Mouse (Mus musculus) G1E (cell line): ENCODE data around the gene E2f4. TPM values are rescaled to one million over a fixed set of nuclear protein-coding genes. Genes with fewer than 3 reads are reported as not detected.

Experiments used
- ATAC-seq: 2 replicates; pipeline ENCODE4 v1.8.0; 2016; ENCODE audit warnings: mild to moderate bottlenecking; ENCODE audit not compliant: insufficient number of reproducible peaks, poor library complexity, low FRiP score, severe bottlenecking; ENCODE audit errors: extremely low read depth
- DNase-seq: peaks from one replicate; pipeline ENCODE4 v3.0.0; 2012; ENCODE audit warnings: low spot score
- H3K27me3 ChIP-seq: 2 replicates; pipeline ENCODE4 v1.6.1; 2012; ENCODE audit warnings: mild to moderate bottlenecking, low read length, inconsistent platforms; ENCODE audit not compliant: insufficient read depth
- H3K36me3 ChIP-seq: replicated peaks from 2 replicates; pipeline ENCODE3; 2012; ENCODE audit warnings: mild to moderate bottlenecking, inconsistent platforms
- H3K4me1 ChIP-seq: 2 replicates; pipeline ENCODE4 v1.6.1; 2012; ENCODE audit warnings: low read depth, low read length, inconsistent platforms, mixed read lengths; ENCODE audit not compliant: insufficient read depth
- H3K4me3 ChIP-seq: 2 replicates; pipeline ENCODE4 v1.5.1; 2012; ENCODE audit warnings: low read depth, mild to moderate bottlenecking, inconsistent platforms, low read length, moderate library complexity, mixed read lengths
- H3K9me3 ChIP-seq: replicated peaks from 2 replicates; pipeline ENCODE4 v1.6.1; 2012; ENCODE audit warnings: inconsistent platforms
- CTCF ChIP-seq: IDR thresholded peaks from 2 replicates; pipeline ENCODE4 v1.5.1; 2012; ENCODE audit warnings: low read depth, low read length, inconsistent platforms, mixed read lengths
- GATA1 ChIP-seq: IDR thresholded peaks from 2 replicates; pipeline ENCODE4 v1.6.1; 2012; ENCODE audit warnings: borderline replicate concordance, low read length, inconsistent platforms, mixed read lengths
- GATA2 ChIP-seq: IDR thresholded peaks from 2 replicates; pipeline ENCODE4 v1.6.1; 2012; ENCODE audit warnings: low read depth, low read length, inconsistent platforms, borderline replicate concordance
- POLR2AphosphoS5 ChIP-seq: IDR thresholded peaks from 2 replicates; pipeline ENCODE4 v1.6.1; 2012; ENCODE audit warnings: low read depth, low read length, inconsistent platforms; ENCODE audit not compliant: insufficient replicate concordance
- TAL1 ChIP-seq: conservative IDR thresholded peaks from 2 replicates; pipeline ENCODE4 v1.6.1; 2012; ENCODE audit warnings: low read depth, low read length, inconsistent platforms, mixed read lengths
- polyA plus RNA-seq: library from polyadenylated mRNA; stranded (reverse); fragments of >175 nt; gene quantifications from 2 replicates; pipeline ENCODE4 v1.2.3, GENCODE M21; 2012
- total RNA-seq, 2 experiments: library from RNA; stranded (forward) in 1 of 2; stranded (reverse) in 1 of 2; fragments of 200-1000 nt in 1 of 2; fragments of >200 nt in 1 of 2; fragmentation: Nextera tagmentation in 1 of 2; gene quantifications; 2 replicates each; pipeline ENCODE4 v1.2.3; 2014 to 2017

Gene E2f4
- total and polyA plus RNA-seq, 3 experiments: 42.5 to 274 (median 79.2) TPM

- ATAC-seq (no peak), DNase-seq (no peak)
- Histone ChIP-seq H3K4me1 (peaks cover 27% of the 10 kb centered on the region), H3K4me3 (no peak overlapping the region), H3K9me3 (no peaks in the 10 kb centered on the region), H3K36me3 (peaks cover 76% of the 10 kb centered on the region), H3K27me3 (no peaks in the 10 kb centered on the region)
- TF ChIP-seq POLR2AphosphoS5 (no peak), TAL1 (no peak), GATA2 (no peak), CTCF (no peak), GATA1 (no peak)
Measured at GRCm38 (mm10) chr8:105330325-105330724, 32.9 kb downstream of the E2f4 start.

- H3K4me1 ChIP-seq: peaks cover 22% of the 10 kb centered on the region
- peaks cover 87% of the 10 kb centered on the region for H3K36me3 ChIP-seq
- no peak overlapping the region for H3K4me3 ChIP-seq
- ATAC-seq: no peak
- no peak for TF ChIP-seq GATA2
- no peak for TF ChIP-seq POLR2AphosphoS5
- TF ChIP-seq GATA1: no peak
- TF ChIP-seq TAL1: no peak
- no peak for TF ChIP-seq CTCF
- no peaks in the 10 kb centered on the region for H3K9me3 ChIP-seq
- DNase-seq: no peak
- no peaks in the 10 kb centered on the region for H3K27me3 ChIP-seq
Measured at GRCm38 (mm10) chr8:105331469-105331868, 34.0 kb downstream of the E2f4 start.

- ATAC-seq (no peak), DNase-seq (no peak)
- H3K36me3 ChIP-seq: peaks cover 92% of the 10 kb centered on the region
- H3K4me1 ChIP-seq: peaks cover 24% of the 10 kb centered on the region
- H3K4me3 ChIP-seq: no peak overlapping the region
- no peaks in the 10 kb centered on the region for H3K9me3 ChIP-seq
- TF ChIP-seq GATA1: no peak
- no peak for TF ChIP-seq GATA2
- no peak for TF ChIP-seq POLR2AphosphoS5
- no peak for TF ChIP-seq CTCF
- TF ChIP-seq TAL1: no peak
- no peaks in the 10 kb centered on the region for H3K27me3 ChIP-seq
Measured at GRCm38 (mm10) chr8:105331931-105332330, 34.5 kb downstream of the E2f4 start.

- H3K36me3 ChIP-seq: peaks cover 95% of the 10 kb centered on the region
- TF ChIP-seq GATA1 (no peak), TAL1 (no peak), GATA2 (no peak), CTCF (no peak), POLR2AphosphoS5 (no peak)
- H3K27me3 ChIP-seq: no peaks in the 10 kb centered on the region
- peaks cover 24% of the 10 kb centered on the region for H3K4me1 ChIP-seq
- no peaks in the 10 kb centered on the region for H3K9me3 ChIP-seq
- DNase-seq: no peak
- H3K4me3 ChIP-seq: no peak overlapping the region
- no peak for ATAC-seq
Measured at GRCm38 (mm10) chr8:105332523-105332922, 35.1 kb downstream of the E2f4 start.

- peaks cover 48% of the 10 kb centered on the region for H3K4me1 ChIP-seq
- TF ChIP-seq GATA2 (no peak), GATA1 (no peak), CTCF (no peak), TAL1 (no peak), POLR2AphosphoS5 (no peak)
- H3K36me3 ChIP-seq: peaks cover 75% of the 10 kb centered on the region
- no peaks in the 10 kb centered on the region for H3K27me3 ChIP-seq
- no peak overlapping the region for H3K4me3 ChIP-seq
- H3K9me3 ChIP-seq: no peaks in the 10 kb centered on the region
- no peak for DNase-seq
- no peak for ATAC-seq
Measured at GRCm38 (mm10) chr8:105336373-105337130, 39.1 kb downstream of the E2f4 start.

GRCm38 (mm10) chr8:105338992-105339391, 41.5 kb downstream of the E2f4 start:
- DNase-seq (no peak), ATAC-seq (no peak)
- TF ChIP-seq GATA2 (no peak), CTCF (no peak), TAL1 (no peak), POLR2AphosphoS5 (no peak), GATA1 (no peak)
- Histone ChIP-seq H3K4me1 (peaks cover 68% of the 10 kb centered on the region), H3K4me3 (peak overlapping the region; percentile 10; the same call in 1 of the 2 replicates), H3K9me3 (no peaks in the 10 kb centered on the region), H3K27me3 (no peaks in the 10 kb centered on the region), H3K36me3 (peaks cover 56% of the 10 kb centered on the region)
